Mouse (Mus musculus) embryonic facial prominence, embryonic 15.5 days (tissue): Measurements from ENCODE around the gene Cd164l2. TPM values are rescaled to one million over a fixed set of nuclear protein-coding genes. Genes with fewer than 3 reads are reported as not detected.

ENCODE experiments used
- ATAC-seq: fragments of 200-750 bp; cut with Nextera tagmentation; 2 replicates; pipeline ENCODE4 v1.8.0; 2017; ENCODE audit warnings: low read depth, moderate TSS enrichment; ENCODE audit not compliant: insufficient number of reproducible peaks, low FRiP score, low TSS enrichment
- H3K27ac ChIP-seq: fragments of 300-500 bp; sonication (generic); replicated peaks from 2 replicates; pipeline ENCODE4 v1.5.1; 2015; ENCODE audit warnings: mild to moderate bottlenecking, inconsistent platforms
- H3K27me3 ChIP-seq: fragments of 300-500 bp; sonication (generic); 2 replicates; pipeline ENCODE4 v1.6.1; 2015; ENCODE audit warnings: inconsistent platforms
- H3K36me3 ChIP-seq: fragments of 300-500 bp; sonication (generic); 2 replicates; pipeline ENCODE4 v1.6.1; 2015; ENCODE audit warnings: mild to moderate bottlenecking, inconsistent platforms
- H3K4me1 ChIP-seq: fragments of 300-500 bp; sonication (generic); 2 replicates; pipeline ENCODE4 v1.6.1; 2015; ENCODE audit warnings: inconsistent platforms
- H3K4me2 ChIP-seq: fragments of 300-500 bp; sonication (generic); replicated peaks from 2 replicates; pipeline ENCODE4 v1.6.1; 2015; ENCODE audit warnings: mild to moderate bottlenecking, inconsistent platforms
- H3K4me3 ChIP-seq: fragments of 300-500 bp; sonication (generic); replicated peaks from 2 replicates; pipeline ENCODE4 v1.5.1; 2015; ENCODE audit warnings: mild to moderate bottlenecking, inconsistent platforms
- H3K9ac ChIP-seq: fragments of 300-500 bp; sonication (generic); 2 replicates; pipeline ENCODE4 v1.6.1; 2015; ENCODE audit warnings: inconsistent platforms
- H3K9me3 ChIP-seq: fragments of 300-500 bp; sonication (generic); replicated peaks from 2 replicates; pipeline ENCODE4 v1.6.1; 2016; ENCODE audit warnings: inconsistent platforms
- WGBS: fragments of 180-500 bp; shearing (Covaris S2); methylation state at CpG from one replicate; pipeline ENCODE4 v1.1.7; 2015; 5-methylcytosine and 5-hydroxymethylcytosine counted together
- polyA plus RNA-seq: library from polyadenylated mRNA; unstranded; fragments of >200 nt; fragmentation: Nextera tagmentation; extraction: Ambion mirVana; gene quantifications from 2 replicates; pipeline ENCODE4 v1.2.1, GENCODE M21; 2015

Cd164l2 gene
- polyA plus RNA-seq, 1 experiment from 2014 or later = 9.3 TPM

DNA sequence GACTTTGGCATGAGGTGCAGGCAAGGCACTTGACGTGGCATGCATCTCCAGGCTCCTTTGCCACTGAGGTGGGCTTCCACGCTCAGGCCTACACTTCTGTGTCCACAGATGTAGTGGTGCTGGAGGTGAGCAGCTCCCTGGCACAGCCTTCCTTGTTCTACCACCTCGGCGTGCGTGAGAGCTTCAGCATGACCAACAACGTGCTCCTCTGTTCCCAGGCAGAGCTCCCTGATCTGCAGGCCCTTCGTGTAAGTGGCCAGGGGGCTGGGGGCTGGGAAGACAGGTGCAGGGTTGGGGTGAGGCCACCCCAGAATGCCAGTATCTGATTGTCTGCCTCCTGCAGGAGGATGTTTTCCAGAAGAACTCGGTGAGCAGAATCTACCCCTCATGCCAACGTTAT, 30.8 kb downstream of the Cd164l2 start:
- Histone ChIP-seq H3K9ac (no peak overlapping the region), H3K27me3 (peaks cover 44% of the 10 kb centered on the region), H3K9me3 (no peaks in the 10 kb centered on the region), H3K36me3 (no peaks in the 10 kb centered on the region), H3K4me1 (peaks cover 17% of the 10 kb centered on the region), H3K4me2 (no peak overlapping the region), H3K4me3 (no peak overlapping the region), H3K27ac (no peak overlapping the region)
- 61% methylated on average over 9 of the region's 9 CpGs for WGBS
- no peak for ATAC-seq

GRCm38 (mm10) chr4:133243538-133243937, 31.6 kb downstream of the Cd164l2 start:
- Histone ChIP-seq H3K4me2 (no peak overlapping the region), H3K9ac (no peak overlapping the region), H3K9me3 (no peaks in the 10 kb centered on the region), H3K27me3 (peaks cover 51% of the 10 kb centered on the region), H3K36me3 (no peaks in the 10 kb centered on the region), H3K27ac (no peak overlapping the region), H3K4me1 (peaks cover 17% of the 10 kb centered on the region), H3K4me3 (no peak overlapping the region)
- WGBS = 42% methylated on average over 13 of the region's 13 CpGs
- ATAC-seq = no peak

GRCm38 (mm10) chr4:133244289-133244688, 32.4 kb downstream of the Cd164l2 start:
- Histone ChIP-seq H3K36me3 (no peaks in the 10 kb centered on the region), H3K9ac (no peak overlapping the region), H3K27me3 (peaks cover 55% of the 10 kb centered on the region), H3K27ac (no peak overlapping the region), H3K4me3 (no peak overlapping the region), H3K4me1 (peaks cover 17% of the 10 kb centered on the region), H3K4me2 (no peak overlapping the region), H3K9me3 (no peaks in the 10 kb centered on the region)
- no peak for ATAC-seq
- WGBS = 60% methylated on average over 1 of the region's 1 CpGs

GRCm38 (mm10) chr4:133247072-133247471, 35.1 kb downstream of the Cd164l2 start:
- H3K9me3 ChIP-seq = no peaks in the 10 kb centered on the region
- no peak for ATAC-seq
- peaks cover 24% of the 10 kb centered on the region for H3K4me1 ChIP-seq
- no peak overlapping the region for H3K27ac ChIP-seq
- no peak overlapping the region for H3K4me2 ChIP-seq
- H3K27me3 ChIP-seq = peaks cover 81% of the 10 kb centered on the region
- no peak overlapping the region for H3K4me3 ChIP-seq
- H3K9ac ChIP-seq = no peak overlapping the region
- H3K36me3 ChIP-seq = no peaks in the 10 kb centered on the region
- WGBS = 26% methylated on average over 15 of the region's 15 CpGs

- no peaks in the 10 kb centered on the region for H3K9me3 ChIP-seq
- H3K27me3 ChIP-seq = peaks cover 77% of the 10 kb centered on the region
- no peak overlapping the region for H3K9ac ChIP-seq
- no peak overlapping the region for H3K4me3 ChIP-seq
- peaks cover 22% of the 10 kb centered on the region for H3K4me1 ChIP-seq
- no peak overlapping the region for H3K27ac ChIP-seq
- ATAC-seq = no peak
- H3K36me3 ChIP-seq = no peaks in the 10 kb centered on the region
- 61% methylated on average over 13 of the region's 13 CpGs for WGBS
- H3K4me2 ChIP-seq = no peak overlapping the region
These were observed 36.0 kb downstream of the Cd164l2 start for GRCm38 (mm10) chr4:133247806-133248449.

DNA sequence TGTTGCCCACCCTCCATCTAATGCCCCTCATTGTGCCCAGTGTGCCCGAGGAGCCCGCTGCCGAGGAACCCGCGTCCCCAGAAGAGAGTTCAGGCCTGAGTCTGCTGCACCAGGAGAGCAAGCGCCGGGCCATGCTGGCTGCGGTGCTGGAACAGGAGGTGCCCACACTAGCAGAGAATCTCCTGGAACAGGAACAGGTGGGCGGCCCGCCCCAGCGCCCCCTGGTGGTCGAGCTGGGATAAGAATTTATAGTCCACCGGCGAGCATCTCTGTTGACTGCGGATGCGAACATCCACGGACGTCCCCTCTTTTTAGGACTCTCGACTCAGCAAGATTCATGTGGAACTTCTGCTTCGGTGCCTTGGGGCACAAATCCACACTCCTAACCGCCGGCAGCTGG, 38.7 kb downstream of the Cd164l2 start:
- peaks cover 62% of the 10 kb centered on the region for H3K27me3 ChIP-seq
- 3% methylated on average over 22 of the region's 22 CpGs for WGBS
- peak overlapping the region; percentile 58; the same call in 1 of the 2 replicates for H3K27ac ChIP-seq
- no peaks in the 10 kb centered on the region for H3K9me3 ChIP-seq
- H3K4me2 ChIP-seq = peak overlapping the region; percentile 77
- H3K36me3 ChIP-seq = no peaks in the 10 kb centered on the region
- peaks cover 22% of the 10 kb centered on the region for H3K4me1 ChIP-seq
- H3K9ac ChIP-seq = no peak overlapping the region
- no peak for ATAC-seq
- H3K4me3 ChIP-seq = peak overlapping the region; percentile 43

DNA sequence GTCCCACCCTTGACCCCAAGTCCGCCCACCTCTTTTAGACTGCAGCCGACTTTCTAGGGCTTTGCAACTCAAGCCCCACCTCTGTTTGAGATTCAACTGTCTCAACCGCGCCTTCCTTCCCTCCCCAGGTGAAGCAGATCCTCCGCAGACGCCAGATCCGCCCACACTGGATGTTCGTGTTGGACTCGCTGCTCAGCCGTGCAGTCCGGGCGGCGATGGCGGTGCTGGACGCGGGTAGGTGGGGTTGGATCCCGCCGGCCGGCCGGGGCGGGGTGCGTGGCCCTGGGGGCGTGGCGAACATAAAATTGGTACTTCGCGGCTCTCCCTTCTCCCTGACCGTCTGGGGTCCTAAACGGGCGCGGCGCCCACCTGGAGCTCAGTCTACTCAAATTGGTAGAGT, 39.3 kb downstream of the Cd164l2 start:
- peaks cover 22% of the 10 kb centered on the region for H3K4me1 ChIP-seq
- H3K36me3 ChIP-seq = no peaks in the 10 kb centered on the region
- H3K27me3 ChIP-seq = peaks cover 65% of the 10 kb centered on the region
- peak overlapping the region; percentile 77 for H3K4me2 ChIP-seq
- H3K9ac ChIP-seq = peak overlapping the region; percentile 44; the same call in 1 of the 2 replicates
- H3K4me3 ChIP-seq = peak overlapping the region; percentile 43
- ATAC-seq = no peak
- H3K9me3 ChIP-seq = no peaks in the 10 kb centered on the region
- 4% methylated on average over 31 of the region's 31 CpGs for WGBS
- peak overlapping the region; percentile 58; the same call in 1 of the 2 replicates for H3K27ac ChIP-seq

DNA sequence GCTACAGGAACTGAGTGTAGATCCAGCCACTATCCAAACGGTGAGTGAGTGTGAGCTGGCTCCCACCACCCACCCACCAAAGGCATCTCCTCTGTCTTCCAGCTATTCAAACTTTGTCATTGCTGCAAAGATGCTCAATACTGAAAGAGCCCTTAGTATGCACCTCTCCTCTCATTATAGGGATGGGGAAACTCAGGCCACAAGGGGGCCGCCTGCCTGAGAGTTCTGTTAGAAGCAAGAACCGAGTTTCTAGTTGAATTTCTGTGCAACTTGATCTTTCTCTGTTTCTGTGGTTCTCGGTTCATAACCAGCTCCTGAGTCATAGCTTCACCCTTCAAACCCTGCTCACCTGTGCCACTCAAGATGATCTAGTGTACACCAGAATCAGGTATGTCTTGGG, 40.2 kb downstream of the Cd164l2 start:
- ATAC-seq = no peak
- H3K9me3 ChIP-seq = no peaks in the 10 kb centered on the region
- H3K4me2 ChIP-seq = peak overlapping the region; percentile 77; the same call in 1 of the 2 replicates
- H3K4me1 ChIP-seq = peaks cover 28% of the 10 kb centered on the region
- no peaks in the 10 kb centered on the region for H3K36me3 ChIP-seq
- WGBS = 39% methylated on average over 4 of the region's 4 CpGs
- H3K27ac ChIP-seq = no peak overlapping the region; the same call in 1 of the 2 replicates
- H3K4me3 ChIP-seq = 0 out of 2 replicates have a peak overlapping the region, but pooled peaks have one; percentile 43
- peaks cover 65% of the 10 kb centered on the region for H3K27me3 ChIP-seq
- H3K9ac ChIP-seq = no peak overlapping the region

DNA sequence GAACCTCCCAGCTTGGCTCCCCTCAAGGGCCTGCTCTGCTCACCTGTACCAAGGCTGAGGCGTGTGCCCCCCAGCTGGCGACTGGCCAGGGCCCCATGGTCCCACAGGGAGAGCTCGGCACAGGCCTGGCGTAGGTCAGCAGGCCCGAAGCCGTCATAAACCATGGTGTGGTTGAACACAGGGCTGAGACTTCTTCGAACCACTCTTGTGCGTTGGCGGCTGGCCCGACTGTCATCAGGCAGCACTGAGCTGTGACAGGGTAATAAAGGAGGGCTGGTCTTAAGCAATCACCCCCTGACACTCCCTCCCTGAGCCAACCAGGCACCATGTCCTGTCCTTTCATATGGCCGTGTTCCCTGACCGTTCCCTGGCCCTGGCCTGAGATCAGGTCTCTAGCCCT, 41.5 kb downstream of the Cd164l2 start:
- H3K9me3 ChIP-seq = no peaks in the 10 kb centered on the region

GRCm38 (mm10) chr4:133255392-133255791, 43.5 kb downstream of the Cd164l2 start:
- Histone ChIP-seq H3K4me2 (no peak overlapping the region), H3K27me3 (peaks cover 37% of the 10 kb centered on the region), H3K9me3 (no peaks in the 10 kb centered on the region), H3K4me3 (no peak overlapping the region), H3K4me1 (peaks cover 21% of the 10 kb centered on the region), H3K9ac (no peak overlapping the region), H3K27ac (no peak overlapping the region), H3K36me3 (no peaks in the 10 kb centered on the region)
- WGBS = 68% methylated on average over 6 of the region's 6 CpGs
- ATAC-seq = no peak

More for the DNA sequence above, 41.5 kb downstream of the Cd164l2 start:
- H3K4me1 ChIP-seq = peaks cover 29% of the 10 kb centered on the region
- H3K4me2 ChIP-seq = no peak overlapping the region
- H3K27me3 ChIP-seq = peaks cover 52% of the 10 kb centered on the region
- no peaks in the 10 kb centered on the region for H3K36me3 ChIP-seq
- WGBS = 89% methylated on average over 12 of the region's 12 CpGs
- H3K9ac ChIP-seq = no peak overlapping the region
- no peak overlapping the region for H3K4me3 ChIP-seq
- no peak for ATAC-seq
- no peak overlapping the region for H3K27ac ChIP-seq

- H3K4me1 ChIP-seq = peaks cover 7% of the 10 kb centered on the region; the same call in 1 of the 2 replicates
- H3K4me3 ChIP-seq = no peak overlapping the region; the same call in 1 of the 2 replicates
- peak overlapping the region; percentile 33 for H3K4me2 ChIP-seq
- no peaks in the 10 kb centered on the region for H3K36me3 ChIP-seq
- no peaks in the 10 kb centered on the region for H3K9me3 ChIP-seq
- WGBS = 20% methylated on average over 24 of the region's 24 CpGs
- H3K27me3 ChIP-seq = peaks cover 23% of the 10 kb centered on the region
- H3K9ac ChIP-seq = no peak overlapping the region
- peak; percentile 17; the same call in 1 of the 2 replicates for ATAC-seq
- no peak overlapping the region for H3K27ac ChIP-seq
These were observed 44.9 kb downstream of the Cd164l2 start for GRCm38 (mm10) chr4:133256820-133257219.
